Mouse (Mus musculus): Measurements from ENCODE around the gene Gm11983. TPM values are rescaled to one million over a fixed set of nuclear protein-coding genes. Genes with fewer than 3 reads are reported as not detected.
"Not testable (repeated sequence)": the region's sequence is repeated elsewhere in the genome, so short reads cannot be mapped to it uniquely, and the experiment has no call there.

Gene Gm11983
- polyA plus RNA-seq, 1 experiment from 2014 or later, result not detected

DNA sequence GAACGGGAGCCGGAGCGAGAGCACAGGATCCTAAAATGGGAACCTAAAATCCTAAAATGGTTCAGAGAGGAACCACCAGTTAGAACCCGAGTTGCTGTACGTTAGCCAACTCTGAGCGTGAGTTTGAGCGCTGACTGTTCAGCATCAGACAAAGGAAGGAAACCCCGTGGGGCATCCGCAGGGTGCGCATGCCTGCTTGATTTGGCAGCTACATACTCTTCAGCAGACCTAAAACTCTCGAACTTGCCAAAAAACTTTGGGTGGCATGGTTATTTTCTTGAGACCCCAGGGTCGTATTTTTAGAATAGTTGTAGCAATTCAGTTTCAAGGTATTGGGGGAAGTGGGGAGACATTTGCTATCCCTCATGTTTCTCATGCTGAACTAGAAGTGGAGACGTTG, 2.8 kb downstream of the Gm11983 start:
- WGBS, result 69% methylated on average over 13 of the region's 13 CpGs
- no peaks in the 10 kb centered on the region for H3K27me3 ChIP-seq (ENCODE audit: insufficient read depth, low read length)
- H3K4me2 ChIP-seq, result no peak overlapping the region
- no peak overlapping the region for H3K9ac ChIP-seq
- H3K9me3 ChIP-seq (ENCODE audit: low read depth, low read length), result no peaks in the 10 kb centered on the region
- ATAC-seq (ENCODE audit: insufficient read depth), result no peak
- no peak overlapping the region for H3K4me3 ChIP-seq (ENCODE audit: low read depth, low read length)
- DNase-seq, result no peak
- no peak overlapping the region for H3K27ac ChIP-seq (ENCODE audit: low read depth)
- no peaks in the 10 kb centered on the region for H3K4me1 ChIP-seq (ENCODE audit: insufficient read depth)
- no peak for TF ChIP-seq CTCF (IDR thresholded peaks at IDR 0.05; ENCODE audit: low read depth)
- no peaks in the 10 kb centered on the region for H3K36me3 ChIP-seq (ENCODE audit: insufficient read depth)

GRCm38 (mm10) chr11:6833731-6834130, 3.7 kb downstream of the Gm11983 start:
- Histone ChIP-seq H3K9me3 (ENCODE audit: low read depth, low read length) (no peaks in the 10 kb centered on the region), H3K9ac (no peak overlapping the region), H3K27me3 (ENCODE audit: insufficient read depth, low read length) (no peaks in the 10 kb centered on the region), H3K4me2 (no peak overlapping the region), H3K4me1 (ENCODE audit: insufficient read depth) (no peaks in the 10 kb centered on the region), H3K27ac (ENCODE audit: low read depth) (no peak overlapping the region), H3K36me3 (ENCODE audit: insufficient read depth) (no peaks in the 10 kb centered on the region), H3K4me3 (ENCODE audit: low read depth, low read length) (no peak overlapping the region)
- TF ChIP-seq CTCF (IDR thresholded peaks at IDR 0.05; ENCODE audit: low read depth), result no peak
- no peak for ATAC-seq (ENCODE audit: insufficient read depth)
- 82% methylated on average over 9 of the region's 9 CpGs for WGBS
- DNase-seq, result no peak

GRCm38 (mm10) chr11:6831931-6832330, 5.5 kb downstream of the Gm11983 start:
- 49% methylated on average over 9 of the region's 9 CpGs for WGBS
- Histone ChIP-seq H3K36me3 (ENCODE audit: insufficient read depth) (no peaks in the 10 kb centered on the region), H3K9ac (no peak overlapping the region), H3K4me2 (no peak overlapping the region), H3K27ac (ENCODE audit: low read depth) (no peak overlapping the region), H3K27me3 (ENCODE audit: insufficient read depth, low read length) (no peaks in the 10 kb centered on the region), H3K4me3 (ENCODE audit: low read depth, low read length) (no peak overlapping the region), H3K9me3 (ENCODE audit: low read depth, low read length) (no peaks in the 10 kb centered on the region), H3K4me1 (ENCODE audit: insufficient read depth) (no peaks in the 10 kb centered on the region)
- no peak for ATAC-seq (ENCODE audit: insufficient read depth)
- DNase-seq, result peak; percentile 6
- no peak for TF ChIP-seq CTCF (IDR thresholded peaks at IDR 0.05; ENCODE audit: low read depth)

GRCm38 (mm10) chr11:6828196-6828595, 9.3 kb downstream of the Gm11983 start:
- Histone ChIP-seq H3K27ac (ENCODE audit: low read depth) (no peak overlapping the region), H3K36me3 (ENCODE audit: insufficient read depth) (no peaks in the 10 kb centered on the region), H3K9me3 (ENCODE audit: low read depth, low read length) (no peaks in the 10 kb centered on the region), H3K4me3 (ENCODE audit: low read depth, low read length) (no peak overlapping the region), H3K4me1 (ENCODE audit: insufficient read depth) (no peaks in the 10 kb centered on the region), H3K9ac (no peak overlapping the region), H3K27me3 (ENCODE audit: insufficient read depth, low read length) (no peaks in the 10 kb centered on the region), H3K4me2 (no peak overlapping the region)
- TF ChIP-seq CTCF (IDR thresholded peaks at IDR 0.05; ENCODE audit: low read depth), result no peak
- ATAC-seq (ENCODE audit: insufficient read depth) (0 out of 2 replicates have a peak, but pooled peaks have one; percentile 41), DNase-seq (peak; percentile 43)
- WGBS, result 23% methylated on average over 5 of the region's 5 CpGs

DNA sequence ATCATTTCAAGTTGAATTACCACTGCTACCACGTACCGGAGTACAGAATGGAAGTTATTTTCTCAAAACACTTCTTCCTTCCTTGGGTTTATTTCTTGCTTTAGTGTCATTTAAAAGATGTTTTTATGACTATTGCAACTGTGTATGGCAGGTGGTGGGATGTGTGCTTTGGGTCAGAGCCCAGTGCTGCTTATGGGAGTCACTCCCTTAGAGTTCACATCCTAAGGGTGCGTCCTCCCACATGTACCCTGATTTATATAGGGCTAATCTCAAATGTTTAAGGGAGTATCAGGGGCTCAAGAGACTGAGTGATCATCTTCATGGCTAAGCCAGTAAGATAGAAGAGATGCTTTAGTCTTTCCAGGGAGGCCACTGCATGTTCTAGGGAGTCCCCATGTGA, 11.3 kb downstream of the Gm11983 start:
- no peaks in the 10 kb centered on the region for H3K4me1 ChIP-seq (ENCODE audit: insufficient read depth)
- no peak overlapping the region for H3K4me2 ChIP-seq
- H3K27me3 ChIP-seq (ENCODE audit: insufficient read depth, low read length), result no peaks in the 10 kb centered on the region
- ATAC-seq (ENCODE audit: insufficient read depth) (no peak), DNase-seq (no peak)
- no peaks in the 10 kb centered on the region for H3K36me3 ChIP-seq (ENCODE audit: insufficient read depth)
- H3K27ac ChIP-seq (ENCODE audit: low read depth), result no peak overlapping the region
- WGBS, result 91% methylated on average over 3 of the region's 3 CpGs
- no peaks in the 10 kb centered on the region for H3K9me3 ChIP-seq (ENCODE audit: low read depth, low read length)
- H3K9ac ChIP-seq, result no peak overlapping the region
- no peak overlapping the region for H3K4me3 ChIP-seq (ENCODE audit: low read depth, low read length)
- TF ChIP-seq CTCF (IDR thresholded peaks at IDR 0.05; ENCODE audit: low read depth), result no peak

DNA sequence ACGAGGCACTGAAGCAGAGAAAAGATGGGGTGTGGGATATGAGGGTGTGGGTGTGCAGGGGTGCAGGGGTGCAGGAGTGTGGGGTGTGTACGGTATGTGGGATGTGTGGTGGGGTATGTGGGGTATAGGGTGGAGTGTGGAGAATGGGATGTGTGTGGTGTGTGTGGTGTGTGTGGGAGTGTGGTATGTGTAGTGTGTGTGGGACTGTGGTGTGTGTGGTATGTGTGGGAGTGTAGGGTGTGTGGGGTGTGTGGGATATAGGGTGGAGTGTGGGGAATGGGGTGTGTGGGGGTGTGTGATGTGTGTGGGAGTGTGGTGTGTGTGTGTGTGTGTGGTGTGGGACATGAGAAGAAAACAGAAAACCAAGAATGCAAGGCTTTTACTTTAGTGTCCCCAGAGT, 14.3 kb downstream of the Gm11983 start:
- H3K9ac ChIP-seq, result no peak overlapping the region
- no peak overlapping the region for H3K4me3 ChIP-seq (ENCODE audit: low read depth, low read length)
- ATAC-seq (ENCODE audit: insufficient read depth) (no peak), DNase-seq (no peak)
- no peaks in the 10 kb centered on the region for H3K9me3 ChIP-seq (ENCODE audit: low read depth, low read length)
- no peak overlapping the region for H3K27ac ChIP-seq (ENCODE audit: low read depth)
- H3K27me3 ChIP-seq (ENCODE audit: insufficient read depth, low read length), result no peaks in the 10 kb centered on the region
- 84% methylated on average over 2 of the region's 2 CpGs for WGBS
- no peak for TF ChIP-seq CTCF (IDR thresholded peaks at IDR 0.05; ENCODE audit: low read depth)
- no peak overlapping the region for H3K4me2 ChIP-seq
- no peaks in the 10 kb centered on the region for H3K4me1 ChIP-seq (ENCODE audit: insufficient read depth)
- no peaks in the 10 kb centered on the region for H3K36me3 ChIP-seq (ENCODE audit: insufficient read depth)

DNA sequence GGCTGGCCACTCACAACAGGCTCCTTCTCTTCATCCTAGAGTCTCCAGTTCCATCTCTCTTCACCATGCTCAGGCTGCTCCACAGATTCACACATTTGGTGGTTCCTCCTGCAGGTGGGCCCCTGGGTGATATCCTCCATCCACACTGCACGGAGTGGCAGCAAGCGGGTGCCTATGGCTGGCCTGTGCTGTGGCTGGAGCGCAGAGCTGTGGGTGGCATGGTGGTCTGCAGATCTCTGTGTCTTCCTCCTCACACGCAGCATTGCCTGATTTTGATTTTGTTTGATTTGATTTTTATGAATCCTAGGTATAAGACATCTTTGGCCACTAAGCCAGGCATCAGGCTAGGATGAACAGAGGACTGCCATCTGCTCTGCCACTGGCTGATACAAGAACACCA, 23.0 kb downstream of the Gm11983 start:
- H3K36me3 ChIP-seq (ENCODE audit: insufficient read depth), result no peaks in the 10 kb centered on the region
- H3K27ac ChIP-seq (ENCODE audit: low read depth), result no peak overlapping the region
- DNase-seq (no peak), ATAC-seq (ENCODE audit: insufficient read depth) (no peak)
- no peak overlapping the region for H3K4me2 ChIP-seq
- no peaks in the 10 kb centered on the region for H3K4me1 ChIP-seq (ENCODE audit: insufficient read depth)
- H3K27me3 ChIP-seq (ENCODE audit: insufficient read depth, low read length), result no peaks in the 10 kb centered on the region
- H3K9me3 ChIP-seq (ENCODE audit: low read depth, low read length), result no peaks in the 10 kb centered on the region
- no peak for TF ChIP-seq CTCF (IDR thresholded peaks at IDR 0.05; ENCODE audit: low read depth)
- no peak overlapping the region for H3K9ac ChIP-seq
- H3K4me3 ChIP-seq (ENCODE audit: low read depth, low read length), result no peak overlapping the region
- 86% methylated on average over 4 of the region's 4 CpGs for WGBS

DNA sequence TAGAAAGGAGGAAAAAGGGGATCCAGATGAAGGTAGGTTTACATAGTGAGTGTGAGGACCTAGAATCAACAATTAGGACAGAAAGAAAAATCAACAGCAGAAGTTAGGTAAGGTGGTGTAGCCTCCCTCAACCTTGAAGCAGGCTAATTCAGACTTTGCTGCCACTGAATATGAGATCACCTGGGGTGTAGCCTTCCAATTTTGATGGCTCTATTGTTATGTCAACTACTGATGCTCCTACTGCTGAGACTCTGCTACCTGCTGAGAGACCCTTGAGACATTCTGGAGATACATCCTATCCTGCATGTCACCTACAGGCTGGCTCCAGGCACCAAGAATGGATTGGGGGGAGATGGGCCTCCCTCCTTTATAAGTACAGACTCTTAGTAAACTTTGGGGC, 34.6 kb downstream of the Gm11983 start:
- not testable (repeated sequence) for H3K4me2 ChIP-seq; H3K27me3 ChIP-seq (ENCODE audit: insufficient read depth, low read length); H3K4me3 ChIP-seq (ENCODE audit: low read depth, low read length); H3K36me3 ChIP-seq (ENCODE audit: insufficient read depth); ATAC-seq (ENCODE audit: insufficient read depth); DNase-seq; H3K9ac ChIP-seq; H3K9me3 ChIP-seq (ENCODE audit: low read depth, low read length); H3K27ac ChIP-seq (ENCODE audit: low read depth); H3K4me1 ChIP-seq (ENCODE audit: insufficient read depth)
